Mouse (Mus musculus): Measurements from ENCODE around the gene Fgd4.
"Not testable (repeated sequence)": the region's sequence is repeated elsewhere in the genome, so short reads cannot be mapped to it uniquely, and the experiment has no call there.

The Fgd4 gene

GRCm38 (mm10) chr16:16539396-16539795 lies 61.0 kb downstream of the Fgd4 start:
- peak; percentile 62 for DNase-seq

- no peak for DNase-seq
Observed at GRCm38 (mm10) chr16:16535232-16535631, 65.1 kb downstream of the Fgd4 start.

GRCm38 (mm10) chr16:16528014-16528413 lies 72.3 kb downstream of the Fgd4 start:
- no peak for DNase-seq

GRCm38 (mm10) chr16:16527267-16527666 lies 73.1 kb downstream of the Fgd4 start:
- no peak for DNase-seq

- no peak for DNase-seq
Observed at GRCm38 (mm10) chr16:16526741-16527105, 73.6 kb downstream of the Fgd4 start.

- DNase-seq: no peak
Observed at GRCm38 (mm10) chr16:16526097-16526740, 74.1 kb downstream of the Fgd4 start.

GRCm38 (mm10) chr16:16525266-16525904 lies 75.0 kb downstream of the Fgd4 start:
- DNase-seq: no peak

- DNase-seq: no peak
Observed at GRCm38 (mm10) chr16:16523632-16524031, 76.7 kb downstream of the Fgd4 start.

GRCm38 (mm10) chr16:16522869-16523268 lies 77.5 kb downstream of the Fgd4 start:
- not testable (repeated sequence) for DNase-seq

GRCm38 (mm10) chr16:16501491-16501890 lies 98.9 kb downstream of the Fgd4 start:
- no peak for DNase-seq

GRCm38 (mm10) chr16:16500926-16501325 lies 99.4 kb downstream of the Fgd4 start:
- DNase-seq: no peak

GRCm38 (mm10) chr16:16498798-16499197 lies 101.6 kb downstream of the Fgd4 start:
- DNase-seq: peak; percentile 64 to 76

- no peak for DNase-seq
Observed at GRCm38 (mm10) chr16:16485523-16486043, 114.8 kb downstream of the Fgd4 start.

GRCm38 (mm10) chr16:16484601-16485000 lies 115.7 kb downstream of the Fgd4 start:
- DNase-seq: peak; percentile 61 to 71

GRCm38 (mm10) chr16:16473451-16473850 lies 126.9 kb downstream of the Fgd4 start:
- DNase-seq: not testable (repeated sequence)

GRCm38 (mm10) chr16:16450021-16450420 lies 150.3 kb downstream of the Fgd4 start:
- no peak for DNase-seq

- no peak for DNase-seq
Observed at GRCm38 (mm10) chr16:16438436-16438835, 161.9 kb downstream of the Fgd4 start.

GRCm38 (mm10) chr16:16422456-16422855 lies 177.9 kb downstream of the Fgd4 start:
- DNase-seq: no peak

GRCm38 (mm10) chr16:16367217-16367616 lies 233.1 kb downstream of the Fgd4 start:
- DNase-seq: not testable (repeated sequence)

Data from cerebellum, adult 18-20 months (tissue).